Mouse (Mus musculus) MEL (cell line): ENCODE measurements around the gene Zfp683. TPM values are rescaled to one million over a fixed set of nuclear protein-coding genes. Genes with fewer than 3 reads are reported as not detected.

Source experiments
- DNase-seq: peaks from one replicate; pipeline ENCODE4 v3.0.0; 2011; ENCODE audit warnings: low read depth, low spot score
- H3K27ac ChIP-seq: 2 replicates; pipeline ENCODE4 v1.5.1; 2012; ENCODE audit warnings: low read depth, mild to moderate bottlenecking, control low read depth, low read length, moderate library complexity; ENCODE audit not compliant: control insufficient read depth
- H3K27me3 ChIP-seq, 2 experiments: fragments of 150-350 bp in 1 of 2; sonication (generic) in 1 of 2; 2 replicates each; pipeline ENCODE4 v1.6.1; 2012; ENCODE audit warnings: low read length in 2 of 2, mild to moderate bottlenecking in 2 of 2, improper control_type of control experiment in 1 of 2, moderate library complexity in 1 of 2; ENCODE audit not compliant: insufficient read depth in 2 of 2, control insufficient read depth in 1 of 2
- H3K36me3 ChIP-seq, 2 experiments: 2 replicates each; pipeline ENCODE4 v1.6.1; 2012 to 2014; ENCODE audit warnings: low read length in 2 of 2, improper control_type of control experiment in 1 of 2, inconsistent platforms in 1 of 2, mild to moderate bottlenecking in 1 of 2; ENCODE audit not compliant: insufficient read depth in 2 of 2, control insufficient read depth in 1 of 2
- H3K4me1 ChIP-seq, 2 experiments: fragments of 150-350 bp in 1 of 2; sonication (generic) in 1 of 2; 2 replicates each; pipeline ENCODE4 v1.6.1; 2012; ENCODE audit warnings: low read length in 2 of 2, improper control_type of control experiment in 1 of 2, mild to moderate bottlenecking in 1 of 2; ENCODE audit not compliant: insufficient read depth in 2 of 2, control insufficient read depth in 1 of 2
- H3K4me3 ChIP-seq, 2 experiments: fragments of 150-350 bp in 1 of 2; sonication (generic) in 1 of 2; 2 replicates each; pipeline ENCODE4 v1.5.1; 2012; ENCODE audit warnings: low read depth in 2 of 2, low read length in 2 of 2, mild to moderate bottlenecking in 2 of 2, moderate library complexity in 2 of 2, control low read depth in 1 of 2, improper control_type of control experiment in 1 of 2; ENCODE audit not compliant: control insufficient read depth in 1 of 2, insufficient read depth in 1 of 2
- H3K79me2 ChIP-seq: 2 replicates; pipeline ENCODE4 v1.6.1; 2012; ENCODE audit warnings: mild to moderate bottlenecking, low read length, moderate library complexity; ENCODE audit not compliant: control insufficient read depth, poor library complexity, insufficient read depth
- H3K9ac ChIP-seq: 2 replicates; pipeline ENCODE4 v1.6.1; 2012; ENCODE audit warnings: low read depth, mild to moderate bottlenecking, control low read depth, low read length, moderate library complexity; ENCODE audit not compliant: control insufficient read depth, poor library complexity, severe bottlenecking
- H3K9me3 ChIP-seq: fragments of 150-350 bp; sonication (generic); replicated peaks from 2 replicates; pipeline ENCODE4 v1.6.1; 2012; ENCODE audit warnings: mild to moderate bottlenecking, low read length, improper control_type of control experiment, moderate library complexity; ENCODE audit not compliant: insufficient read depth
- BHLHE40 ChIP-seq: IDR thresholded peaks from 2 replicates; pipeline ENCODE4 v1.6.1; 2012; ENCODE audit warnings: low read depth, mild to moderate bottlenecking, inconsistent platforms, low read length, improper control_type of control experiment, borderline replicate concordance
- CHD1 ChIP-seq: IDR thresholded peaks from 2 replicates; pipeline ENCODE4 v1.6.1; 2012; ENCODE audit warnings: low read depth, mild to moderate bottlenecking, inconsistent platforms, low read length, improper control_type of control experiment
- CHD2 ChIP-seq: IDR thresholded peaks from 2 replicates; pipeline ENCODE4 v1.6.1; 2011; ENCODE audit warnings: low read length, improper control_type of control experiment
- CTCF ChIP-seq, 3 experiments: IDR thresholded peaks in 2 of 3; conservative IDR thresholded peaks in 1 of 3; 2 replicates each; pipeline ENCODE4 v1.5.1; 2011 to 2012; ENCODE audit warnings: low read length in 3 of 3, low read depth in 2 of 3, mild to moderate bottlenecking in 2 of 3, improper control_type of control experiment in 1 of 3, inconsistent platforms in 1 of 3, mixed read lengths in 1 of 3, moderate library complexity in 1 of 3; ENCODE audit not compliant: control insufficient read depth in 1 of 3, insufficient read depth in 1 of 3, poor library complexity in 1 of 3, severe bottlenecking in 1 of 3
- ELF1 ChIP-seq: IDR thresholded peaks from 2 replicates; pipeline ENCODE4 v1.6.1; 2014; ENCODE audit warnings: low read depth, mild to moderate bottlenecking, inconsistent platforms, low read length, improper control_type of control experiment, moderate library complexity
- EP300 ChIP-seq, 2 experiments: IDR thresholded peaks; 2 replicates each; pipeline ENCODE4 v1.6.1; 2011; ENCODE audit warnings: improper control_type of control experiment in 2 of 2, low read length in 2 of 2, low read depth in 1 of 2, mild to moderate bottlenecking in 1 of 2
- ETS1 ChIP-seq: IDR thresholded peaks from 2 replicates; pipeline ENCODE4 v1.6.1; 2012; ENCODE audit warnings: low read depth, mild to moderate bottlenecking, inconsistent platforms, low read length, improper control_type of control experiment, moderate library complexity
- GATA1 ChIP-seq: IDR thresholded peaks from 2 replicates; pipeline ENCODE4 v1.6.1; 2011; ENCODE audit warnings: low read depth, low read length, improper control_type of control experiment
- HCFC1 ChIP-seq: IDR thresholded peaks from 2 replicates; pipeline ENCODE4 v1.6.1; 2012; ENCODE audit warnings: low read depth, mild to moderate bottlenecking, inconsistent platforms, low read length, improper control_type of control experiment, moderate library complexity
- JUND ChIP-seq: IDR thresholded peaks from 2 replicates; pipeline ENCODE4 v1.6.1; 2011; ENCODE audit warnings: low read depth, mild to moderate bottlenecking, improper control_type of control experiment, low read length
- MAX ChIP-seq: IDR thresholded peaks from 2 replicates; pipeline ENCODE4 v1.6.1; 2011; ENCODE audit warnings: low read length, improper control_type of control experiment
- MAZ ChIP-seq: IDR thresholded peaks from 2 replicates; pipeline ENCODE4 v1.6.1; 2012; ENCODE audit warnings: low read depth, mild to moderate bottlenecking, inconsistent platforms, low read length, improper control_type of control experiment
- MEF2A ChIP-seq: IDR thresholded peaks from 2 replicates; pipeline ENCODE4 v1.6.1; 2014; ENCODE audit warnings: low read depth, mild to moderate bottlenecking, inconsistent platforms, low read length, improper control_type of control experiment; ENCODE audit not compliant: poor library complexity, insufficient replicate concordance, severe bottlenecking; ENCODE audit errors: extremely low read depth
- MXI1 ChIP-seq: IDR thresholded peaks from 2 replicates; pipeline ENCODE4 v1.6.1; 2011; ENCODE audit warnings: mild to moderate bottlenecking, low read depth, low read length, improper control_type of control experiment
- MYC ChIP-seq: IDR thresholded peaks from 2 replicates; pipeline ENCODE4 v1.6.1; 2011; ENCODE audit warnings: low read depth, mild to moderate bottlenecking, low read length, improper control_type of control experiment, moderate library complexity
- NELFE ChIP-seq: IDR thresholded peaks from 2 replicates; pipeline ENCODE4 v1.6.1; 2011; ENCODE audit warnings: low read depth, low read length, improper control_type of control experiment
- POLR2AphosphoS5 ChIP-seq: IDR thresholded peaks from 2 replicates; pipeline ENCODE4 v1.6.1; 2012; ENCODE audit warnings: low read depth, borderline replicate concordance, mild to moderate bottlenecking, inconsistent platforms, low read length, moderate library complexity, mixed read lengths
- RCOR1 ChIP-seq: IDR thresholded peaks from 2 replicates; pipeline ENCODE4 v1.6.1; 2012; ENCODE audit warnings: low read depth, mild to moderate bottlenecking, inconsistent platforms, low read length, improper control_type of control experiment
- SIN3A ChIP-seq: IDR thresholded peaks from 2 replicates; pipeline ENCODE4 v1.6.1; 2012; ENCODE audit warnings: low read length, improper control_type of control experiment, inconsistent platforms
- TAL1 ChIP-seq: IDR thresholded peaks from 2 replicates; pipeline ENCODE4 v1.6.1; 2012; ENCODE audit warnings: mild to moderate bottlenecking, inconsistent platforms, low read length, moderate library complexity, mixed read lengths
- TCF12 ChIP-seq: IDR thresholded peaks from 2 replicates; pipeline ENCODE4 v1.6.1; 2014; ENCODE audit warnings: low read depth, mild to moderate bottlenecking, inconsistent platforms, low read length, improper control_type of control experiment, moderate library complexity
- UBTF ChIP-seq: IDR thresholded peaks from 2 replicates; pipeline ENCODE4 v1.6.1; 2012; ENCODE audit warnings: low read depth, mild to moderate bottlenecking, inconsistent platforms, low read length, improper control_type of control experiment, moderate library complexity, borderline replicate concordance; ENCODE audit not compliant: insufficient read depth
- ZNF384 ChIP-seq: IDR thresholded peaks from 2 replicates; pipeline ENCODE4 v1.6.1; 2012; ENCODE audit warnings: low read depth, mild to moderate bottlenecking, inconsistent platforms, low read length, improper control_type of control experiment
- polyA plus RNA-seq, 2 experiments: library from polyadenylated mRNA; stranded (reverse) in 1 of 2; unstranded in 1 of 2; fragments of >175 nt in 1 of 2; fragments of >200 nt in 1 of 2; gene quantifications; 2 replicates each; pipeline versions ENCODE4 v1.2.1 to v1.2.4; 2012; ENCODE audit warnings: low replicate concordance in 2 of 2, low read depth in 1 of 2; ENCODE audit not compliant: insufficient read length in 2 of 2, insufficient read depth in 1 of 2, missing spikeins in 1 of 2
- total RNA-seq: library from RNA; depleted of rRNA; stranded (reverse); fragments of 300-350 nt; gene quantifications from 2 replicates; pipeline ENCODE4 v1.2.3, GENCODE M21; 2012

The Zfp683 gene
- total and polyA plus RNA-seq, 3 experiments, result not detected

- Histone ChIP-seq H3K4me3 (peak overlapping the region; percentile 9 to 51; a peak in 3 of 4 replicates), H3K27me3 (peaks cover 0 to 2% of the 10 kb centered on the region in 2 experiments; a peak in 1 of 4 replicates), H3K9ac (peak overlapping the region; percentile 59), H3K9me3 (no peaks in the 10 kb centered on the region), H3K4me1 (peaks cover 0 to 21% of the 10 kb centered on the region in 2 experiments; a peak in 3 of 4 replicates), H3K36me3 (peaks cover 0 to 7% of the 10 kb centered on the region in 2 experiments; a peak in 2 of 4 replicates), H3K27ac (peak overlapping the region; percentile 64), H3K79me2 (no peaks in the 10 kb centered on the region)
- 0 out of 2 replicates have a peak, but pooled peaks have one; percentile 22 for TF ChIP-seq MYC
- TF ChIP-seq CTCF (IDR thresholded peaks at IDR 0.05 in 2 of 3, conservative IDR thresholded peaks at IDR 0.05 in 1 of 3; ENCODE audit: control insufficient read depth in 1 of 3, insufficient read depth in 1 of 3, low read depth in 2 of 3, low read length in 3 of 3, poor library complexity in 1 of 3, severe bottlenecking in 1 of 3), result no peak
- 0 out of 2 replicates have a peak, but pooled peaks have one; percentile 36 for TF ChIP-seq HCFC1
- peak; percentile 55 for TF ChIP-seq TAL1
- no peak for TF ChIP-seq RCOR1
- no peak for TF ChIP-seq MXI1
- TF ChIP-seq JUND, result no peak
- 0 out of 2 replicates have a peak, but pooled peaks have one; percentile 27 for TF ChIP-seq TCF12
- TF ChIP-seq MAX, result peak; percentile 56; the same call in 1 of the 2 replicates
- no peak; a peak in 1 of 4 replicates for TF ChIP-seq EP300 (IDR thresholded peaks at IDR 0.05; ENCODE audit: low read depth in 1 of 2, low read length in 2 of 2)
- TF ChIP-seq NELFE, result 0 out of 2 replicates have a peak, but pooled peaks have one; percentile 11
- no peak for TF ChIP-seq ZNF384
- TF ChIP-seq MEF2A, result no peak
- peak; percentile 59; the same call in 1 of the 2 replicates for TF ChIP-seq ELF1
- no peak for TF ChIP-seq CHD1
- TF ChIP-seq POLR2AphosphoS5, result no peak
- TF ChIP-seq GATA1, result 0 out of 2 replicates have a peak, but pooled peaks have one; percentile 7
- no peak for TF ChIP-seq SIN3A
- peak; percentile 80 for DNase-seq
Measured at GRCm38 (mm10) chr4:134005581-134006358, 47.9 kb upstream of the Zfp683 start.

DNA sequence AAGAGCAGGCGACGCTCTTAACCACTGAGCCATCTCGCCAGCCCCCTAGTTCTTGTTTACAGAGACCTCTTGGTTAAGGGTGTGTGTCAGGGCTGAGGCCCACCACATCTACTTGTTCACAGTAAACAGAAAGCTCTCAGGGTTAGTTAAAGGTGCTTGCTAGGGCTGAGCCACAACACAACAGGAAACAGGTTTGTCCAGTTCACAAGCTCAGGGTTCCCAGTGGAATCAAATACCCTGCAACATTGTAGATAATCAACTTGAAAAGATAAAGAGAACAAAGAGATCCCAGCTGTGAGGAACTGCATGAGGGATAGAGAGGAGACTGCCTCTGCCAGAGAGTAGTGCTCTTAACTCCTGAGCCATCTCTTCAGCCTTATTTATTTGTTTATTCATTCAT lies 46.8 kb upstream of the Zfp683 start:
- Histone ChIP-seq H3K4me1 (peaks cover 0 to 18% of the 10 kb centered on the region in 2 experiments; a peak in 3 of 4 replicates), H3K4me3 (no peak overlapping the region), H3K79me2 (no peaks in the 10 kb centered on the region), H3K9me3 (no peaks in the 10 kb centered on the region), H3K36me3 (peaks cover 0 to 7% of the 10 kb centered on the region in 2 experiments; a peak in 2 of 4 replicates), H3K9ac (no peak overlapping the region), H3K27me3 (peaks cover 0 to 2% of the 10 kb centered on the region in 2 experiments; a peak in 1 of 4 replicates), H3K27ac (no peak overlapping the region)
- DNase-seq, result no peak
- TF ChIP-seq HCFC1, result no peak
- TF ChIP-seq RCOR1, result no peak
- no peak for TF ChIP-seq MAZ
- no peak for TF ChIP-seq NELFE
- TF ChIP-seq ETS1, result no peak
- no peak for TF ChIP-seq CHD2
- TF ChIP-seq CTCF (IDR thresholded peaks at IDR 0.05 in 2 of 3, conservative IDR thresholded peaks at IDR 0.05 in 1 of 3; ENCODE audit: control insufficient read depth in 1 of 3, insufficient read depth in 1 of 3, low read depth in 2 of 3, low read length in 3 of 3, poor library complexity in 1 of 3, severe bottlenecking in 1 of 3), result no peak
- no peak for TF ChIP-seq UBTF
- no peak for TF ChIP-seq BHLHE40
- no peak for TF ChIP-seq TAL1
- no peak for TF ChIP-seq ZNF384
